Mouse (Mus musculus) ES-E14 (cell line): ENCODE measurements around the gene Rd3l.

ENCODE experiments used
- CHD2 ChIP-seq: IDR thresholded peaks from 2 replicates; pipeline ENCODE4 v1.6.1; 2014; ENCODE audit warnings: mild to moderate bottlenecking, low read depth, low read length, inconsistent platforms
- HCFC1 ChIP-seq: IDR thresholded peaks from 2 replicates; pipeline ENCODE4 v1.6.1; 2012; ENCODE audit warnings: low read length, inconsistent platforms, borderline replicate concordance; ENCODE audit not compliant: insufficient read depth
- MAFK ChIP-seq: IDR thresholded peaks from 2 replicates; pipeline ENCODE4 v1.6.1; 2014; ENCODE audit warnings: mild to moderate bottlenecking, low read depth, low read length, inconsistent platforms; ENCODE audit not compliant: insufficient read depth
- ZC3H11A ChIP-seq: IDR thresholded peaks from 2 replicates; pipeline ENCODE4 v1.6.1; 2012; ENCODE audit warnings: low read depth, mild to moderate bottlenecking, inconsistent platforms, low read length, borderline replicate concordance
- ZNF384 ChIP-seq: IDR thresholded peaks from 2 replicates; pipeline ENCODE4 v1.6.1; 2012; ENCODE audit warnings: low read depth, low read length, inconsistent platforms

- TF ChIP-seq ZNF384 (no peak), HCFC1 (no peak), CHD2 (no peak), MAFK (no peak), ZC3H11A (no peak)
Measured at GRCm38 (mm10) chr12:111974578-111974977, 6.5 kb downstream of the Rd3l start.
